Mouse (Mus musculus) liver (tissue): ENCODE data around the gene Cep85l.
A peak's percentile ranks its signal among the peaks of the same experiment; 100 is the strongest.

ENCODE experiments used
- DNase-seq: peaks from one replicate; pipeline ENCODE4 v3.0.0-alpha.2; 2020; ENCODE audit warnings: mixed read lengths

The Cep85l gene

GRCm38 (mm10) chr10:53379709-53380106 lies at the start of gene Cep85l:
Gene Cep85l (minus strand): TSS chr10:53379947.
- DNase-seq: peak; percentile 95

GRCm38 (mm10) chr10:53428695-53429447 lies 49.1 kb upstream of the Cep85l start:
- DNase-seq: no peak

- DNase-seq: peak; percentile 6
Observed at GRCm38 (mm10) chr10:53426524-53426923, 46.8 kb upstream of the Cep85l start.

GRCm38 (mm10) chr10:53423091-53423490 lies 43.3 kb upstream of the Cep85l start:
- no peak for DNase-seq

- DNase-seq: no peak
Observed at GRCm38 (mm10) chr10:53422206-53422605, 42.5 kb upstream of the Cep85l start.

GRCm38 (mm10) chr10:53421613-53422012 lies 41.9 kb upstream of the Cep85l start:
- DNase-seq: no peak

- DNase-seq: no peak
Observed at GRCm38 (mm10) chr10:53420069-53420468, 40.3 kb upstream of the Cep85l start.

- DNase-seq: no peak
Observed at GRCm38 (mm10) chr10:53419139-53419935, 39.6 kb upstream of the Cep85l start.

GRCm38 (mm10) chr10:53417015-53417414 lies 37.3 kb upstream of the Cep85l start:
- DNase-seq: no peak

- DNase-seq: no peak
Observed at GRCm38 (mm10) chr10:53416152-53416712, 36.5 kb upstream of the Cep85l start.

- no peak for DNase-seq
Observed at GRCm38 (mm10) chr10:53415252-53415651, 35.5 kb upstream of the Cep85l start.

GRCm38 (mm10) chr10:53414092-53415085 lies 34.6 kb upstream of the Cep85l start:
- DNase-seq: no peak

- DNase-seq: no peak
Observed at GRCm38 (mm10) chr10:53412936-53413335, 33.2 kb upstream of the Cep85l start.

GRCm38 (mm10) chr10:53412165-53412564 lies 32.4 kb upstream of the Cep85l start:
- DNase-seq: no peak

- DNase-seq: no peak
Observed at GRCm38 (mm10) chr10:53410831-53411230, 31.1 kb upstream of the Cep85l start.

GRCm38 (mm10) chr10:53407422-53407821 lies 27.7 kb upstream of the Cep85l start:
- no peak for DNase-seq

GRCm38 (mm10) chr10:53406845-53407244 lies 27.1 kb upstream of the Cep85l start:
- DNase-seq: no peak

GRCm38 (mm10) chr10:53402293-53402692 lies 22.5 kb upstream of the Cep85l start:
- no peak for DNase-seq

- no peak for DNase-seq
Observed at GRCm38 (mm10) chr10:53399053-53399452, 19.3 kb upstream of the Cep85l start.

GRCm38 (mm10) chr10:53398540-53398902 lies 18.8 kb upstream of the Cep85l start:
- peak; percentile 26 for DNase-seq

- no peak for DNase-seq
Observed at GRCm38 (mm10) chr10:53397846-53398539, 18.2 kb upstream of the Cep85l start.
